Mouse (Mus musculus): ENCODE measurements around the gene Hid1.

DNA sequence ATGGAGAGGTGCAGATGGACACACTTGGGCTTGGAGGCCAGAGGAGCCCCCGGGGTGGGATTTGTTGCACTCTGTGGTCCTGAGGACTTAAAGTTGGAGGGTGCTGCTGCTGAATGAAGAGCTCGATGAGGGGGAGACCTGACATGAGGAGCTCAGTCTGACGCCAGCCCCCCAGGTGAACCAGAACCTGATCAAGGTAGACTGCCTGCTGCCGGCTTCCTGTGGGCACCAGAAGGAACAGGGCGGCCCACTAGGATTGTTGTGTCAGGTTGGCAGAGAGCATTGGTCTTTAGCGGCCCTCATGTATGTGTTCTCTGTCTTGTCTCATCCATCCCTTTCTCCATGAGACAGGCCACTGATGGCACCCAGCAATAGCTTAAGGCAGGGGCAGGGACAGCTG, 38.2 kb upstream of the Hid1 start:
- TF ChIP-seq CTCF (IDR thresholded peaks at IDR 0.05; ENCODE audit: borderline replicate concordance, control insufficient read depth, extremely low read depth, insufficient read depth, low read length, poor library complexity) (no peak), POLR2A (IDR thresholded peaks at IDR 0.05; ENCODE audit: control insufficient read depth, extremely low read depth, insufficient read depth, low read length, poor library complexity) (no peak)

All from thymus, adult 2 months (tissue).